Mouse (Mus musculus) induced T-regulatory cell, adult 2 months (primary cell): ENCODE results near the gene Ghdc.

Experiments used
- DNase-seq: peaks from one replicate; pipeline ENCODE4 v3.0.0-alpha.2; 2012; ENCODE audit warnings: low read depth

Ghdc gene

DNA sequence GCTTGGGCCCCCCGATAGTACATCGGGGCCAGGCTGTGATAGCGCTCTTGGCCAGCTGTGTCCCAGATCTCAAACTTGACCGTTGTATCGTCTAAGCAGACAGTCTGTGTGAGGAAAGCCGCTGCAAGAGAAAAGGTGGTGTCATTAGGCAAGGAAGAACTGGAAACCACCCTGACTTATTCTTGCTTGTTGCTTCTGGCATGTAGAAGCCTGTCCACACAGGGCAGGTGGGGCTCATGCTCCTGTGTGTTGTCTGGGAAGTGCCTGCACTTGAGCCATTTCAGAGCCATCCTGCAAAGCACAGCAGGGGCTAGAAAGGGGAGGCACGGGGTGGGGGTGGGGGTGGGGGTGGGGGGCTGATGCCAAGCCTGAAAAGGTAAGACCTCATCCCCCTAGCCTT is 52.3 kb downstream of the Ghdc start:
- no peak for DNase-seq

DNA sequence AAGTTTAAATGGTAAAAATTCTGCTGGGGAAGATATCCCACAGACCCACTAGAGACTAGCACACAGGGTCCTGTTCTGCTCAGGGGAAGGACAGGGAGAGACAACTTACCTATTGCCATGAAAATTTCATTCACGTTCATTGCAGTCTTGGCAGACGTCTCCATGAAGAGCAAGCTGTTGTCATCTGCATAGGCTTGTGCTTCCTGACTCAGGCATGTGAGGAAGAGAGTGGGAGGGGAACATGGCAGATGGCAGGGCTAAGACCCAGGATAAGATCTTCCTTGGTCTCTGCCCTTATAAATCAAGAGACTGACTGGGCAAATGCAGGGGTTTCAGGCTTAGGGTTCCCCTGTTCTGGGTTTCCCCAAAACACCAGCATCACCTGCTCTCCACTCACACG is 54.1 kb downstream of the Ghdc start:
- DNase-seq: no peak
